Mouse (Mus musculus) v-Abl transformed pro-B cells (cell line): ENCODE measurements around the gene Bri3bp.

Experiments used
- in situ Hi-C, 2 experiments: fragments of 400-800 bp; cut with MboI; formaldehyde crosslinking; loops; one replicate each; pipeline ENCODE4 v1.15.1; 2025; ENCODE audit not compliant: unreplicated experiment in 2 of 2

Bri3bp gene

GRCm38 (mm10) chr5:125504692-125505091, 63.3 kb downstream of the Bri3bp start:
- in situ Hi-C loops, result loop anchor here in 1 of 2 experiments (25.0 kb wide), 1 partner anchor 592 kb away; no protein-coding TSS in a partner anchor

DNA sequence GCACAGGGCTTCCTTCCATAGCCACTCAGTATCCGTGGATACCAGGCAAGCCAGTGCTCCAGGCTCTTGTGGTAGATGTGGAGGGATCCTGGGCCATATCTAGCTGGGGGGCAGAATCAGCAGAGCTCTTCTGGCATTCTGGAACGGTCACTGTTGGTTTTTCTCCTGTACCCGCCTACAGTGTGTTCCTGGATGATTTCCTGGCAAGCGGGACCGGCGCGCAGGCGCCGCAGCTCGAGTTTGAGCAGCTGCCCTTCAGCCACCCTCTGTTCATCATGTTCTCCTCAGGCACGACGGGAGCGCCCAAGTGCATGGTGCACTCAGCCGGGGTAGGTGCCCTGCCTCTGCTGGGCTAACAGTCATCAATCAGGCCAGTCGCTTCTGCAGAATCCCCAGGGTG, 64.6 kb downstream of the Bri3bp start:
- in situ Hi-C loops, result loop anchor here in 1 of 2 experiments (25.0 kb wide), 1 partner anchor 594 kb away; no protein-coding TSS in a partner anchor

DNA sequence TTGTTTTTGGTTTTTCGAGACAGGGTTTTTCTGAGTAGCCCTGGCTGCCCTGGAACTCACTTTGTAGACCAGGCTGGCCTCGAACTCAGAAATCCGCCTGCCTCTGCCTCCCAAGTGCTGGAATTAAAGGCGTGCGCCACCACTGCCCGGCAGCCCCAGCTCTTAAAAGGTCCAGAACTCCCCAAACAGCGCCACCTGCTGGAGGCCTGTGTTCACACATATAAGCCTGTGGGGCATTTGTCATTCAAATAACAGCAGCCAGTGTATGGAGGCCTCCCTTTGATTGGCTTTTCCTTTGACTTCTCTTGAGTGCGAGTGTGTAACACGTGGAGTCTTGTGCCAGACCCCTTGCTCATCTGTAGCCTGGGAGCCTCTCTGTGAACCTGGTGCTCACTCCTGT, 66.2 kb downstream of the Bri3bp start:
- in situ Hi-C loops, result loop anchor here in 1 of 2 experiments (25.0 kb wide), 1 partner anchor 595 kb away; no protein-coding TSS in a partner anchor

DNA sequence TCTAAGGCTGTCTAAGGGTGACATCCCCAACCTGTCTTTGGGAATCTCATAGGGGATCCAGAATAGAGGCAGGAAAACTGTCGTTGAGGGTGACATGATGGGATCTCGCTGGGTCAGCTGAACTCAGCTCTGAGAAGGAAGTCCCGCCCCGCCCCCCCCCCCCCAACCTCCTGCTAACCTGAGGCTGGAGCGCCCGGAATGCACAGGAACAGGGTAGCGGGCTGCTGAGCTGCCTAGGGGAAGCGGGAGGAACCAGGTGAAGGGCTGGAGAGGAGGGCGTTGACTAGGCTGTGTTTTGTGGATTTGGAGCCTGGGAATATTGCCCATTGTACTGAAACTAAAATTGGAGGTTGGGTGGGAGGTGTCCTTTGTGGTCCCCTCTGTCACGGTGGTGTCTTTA, 66.6 kb downstream of the Bri3bp start:
- in situ Hi-C loops, result loop anchor here in 1 of 2 experiments (25.0 kb wide), 1 partner anchor 596 kb away; no protein-coding TSS in a partner anchor

DNA sequence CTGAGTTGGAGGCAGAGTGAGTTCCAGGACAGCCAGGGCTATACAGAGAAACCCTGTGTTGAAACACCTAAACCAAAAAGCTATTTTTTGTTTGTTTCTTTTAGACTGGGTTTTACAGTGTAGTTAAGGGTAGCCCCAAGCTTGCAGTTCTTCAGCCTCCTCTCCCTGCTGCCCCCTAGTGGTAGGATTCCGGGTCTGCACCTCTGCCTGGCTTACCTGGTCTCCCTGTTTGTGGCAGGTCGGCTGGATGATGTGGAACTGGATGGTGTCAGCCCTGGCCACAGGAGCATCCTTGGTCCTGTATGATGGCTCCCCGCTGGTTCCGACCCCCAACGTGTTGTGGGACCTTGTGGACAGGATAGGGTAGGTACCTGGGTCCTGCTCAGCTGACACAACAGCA, 68.2 kb downstream of the Bri3bp start:
- in situ Hi-C loops, result loop anchor here in 1 of 2 experiments (25.0 kb wide), 1 partner anchor 597 kb away; no protein-coding TSS in a partner anchor
